Mouse (Mus musculus) megakaryocyte, adult 5-6 weeks (primary cell): Measurements from ENCODE around the gene Rint1. TPM values are rescaled to one million over a fixed set of nuclear protein-coding genes. Genes with fewer than 3 reads are reported as not detected.

Experiments
- ATAC-seq: 2 replicates; pipeline ENCODE4 v1.8.0; 2016; ENCODE audit warnings: mild to moderate bottlenecking, inconsistent platforms; ENCODE audit not compliant: poor library complexity, severe bottlenecking
- total RNA-seq, 2 experiments: library from RNA; stranded (forward) in 1 of 2; stranded (reverse) in 1 of 2; fragments of 153-499, 151-499 nt in 1 of 2; fragments of 221-1000, 200-1000 nt in 1 of 2; gene quantifications; 2 replicates each; pipeline versions ENCODE4 v1.2.3 to v1.2.4; 2015 to 2017

Gene Rint1
- total RNA-seq, 2 experiments from 2014 or later: 11.9 to 16.3 TPM

GRCm38 (mm10) chr5:23862291-23862690 lies 74.8 kb downstream of the Rint1 start:
- no peak for ATAC-seq

DNA sequence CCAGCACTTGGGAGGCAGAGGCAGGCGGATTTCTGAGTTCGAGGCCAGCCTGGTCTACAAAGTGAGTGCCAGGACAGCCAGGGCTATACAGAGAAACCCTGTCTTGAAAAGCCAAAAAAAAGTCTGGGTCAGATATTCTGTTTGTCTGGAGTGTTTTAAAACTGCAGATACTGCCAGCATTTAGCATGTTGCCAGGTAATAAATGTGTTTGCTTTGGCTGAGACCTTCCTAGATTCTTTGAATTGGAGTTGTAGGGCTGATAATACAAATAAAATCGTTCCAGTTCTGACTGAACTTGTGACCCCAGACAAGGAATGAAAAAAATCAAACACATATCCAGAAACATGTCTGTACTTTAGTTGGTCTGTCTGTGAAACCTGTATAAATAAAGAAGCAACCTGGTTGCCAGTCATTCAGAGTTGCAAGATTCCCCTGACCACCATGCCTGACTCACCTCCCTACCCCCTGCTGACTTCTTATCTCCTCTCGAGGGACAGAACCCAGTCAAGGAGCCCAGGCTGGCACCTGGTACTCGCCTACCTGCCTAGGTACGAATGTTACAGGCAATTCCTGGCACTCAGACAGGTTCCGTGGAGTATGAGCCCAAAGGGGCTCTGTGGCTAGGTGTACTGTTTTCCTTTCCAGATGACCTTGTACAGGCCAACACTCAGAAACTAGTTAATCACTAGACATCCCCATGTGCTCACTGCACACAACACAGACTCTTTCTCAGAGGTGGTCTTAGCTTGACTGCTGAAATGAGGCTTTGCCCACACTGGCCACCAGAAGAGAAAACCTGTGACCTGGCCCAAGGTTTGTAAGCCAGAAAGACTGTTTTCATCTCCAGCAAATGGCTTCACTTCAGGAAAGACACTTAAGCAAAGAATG lies 75.9 kb downstream of the Rint1 start:
- no peak for ATAC-seq

DNA sequence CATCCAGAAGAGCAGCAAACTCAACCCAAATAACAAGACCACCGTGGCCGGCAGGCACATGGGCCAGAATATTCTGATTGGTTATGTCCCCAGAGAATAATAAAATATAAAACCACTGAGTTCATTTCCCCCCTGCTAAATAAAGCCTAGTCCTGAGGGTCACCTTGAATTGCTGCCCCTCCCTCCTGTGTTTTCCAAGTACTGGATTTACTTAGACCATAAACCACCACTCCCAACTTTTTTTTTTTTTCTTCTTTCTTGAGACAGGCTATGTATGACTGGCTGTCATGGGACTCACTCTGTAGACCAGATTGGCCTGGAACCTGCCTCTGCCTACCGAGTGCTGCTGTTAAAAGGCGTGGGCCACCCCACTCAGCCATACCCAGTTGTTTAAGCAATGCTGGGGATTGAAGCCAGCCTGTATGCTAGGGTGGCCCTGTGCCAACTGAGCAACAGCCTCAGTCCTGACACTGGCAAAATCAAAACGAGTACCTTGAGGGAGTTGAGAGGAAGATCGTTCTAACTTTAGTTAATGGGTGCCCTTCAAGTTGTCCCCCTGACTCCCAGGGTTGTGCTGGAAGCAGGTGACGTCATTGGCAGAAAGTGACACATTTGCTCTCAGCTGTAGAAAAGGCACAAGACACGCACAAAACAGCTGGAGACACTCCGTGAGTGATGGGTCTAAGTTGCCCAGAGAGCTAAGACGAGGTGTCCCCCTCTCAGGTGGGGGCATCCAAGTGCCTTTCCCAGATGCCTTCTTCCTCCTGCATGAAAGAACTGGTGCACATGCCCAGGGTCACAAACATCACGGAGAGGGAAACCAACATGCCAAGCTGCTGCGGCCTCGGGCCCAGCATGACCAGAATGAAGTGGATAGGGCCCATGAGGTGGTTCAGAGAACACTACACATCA lies 76.8 kb downstream of the Rint1 start:
- ATAC-seq: no peak

- ATAC-seq: no peak
Measured at GRCm38 (mm10) chr5:23865941-23866340, 78.4 kb downstream of the Rint1 start.

Other genes with a start within 250 kb of the Rint1 start
- 42.0 and 46.9 TPM in 2 replicates for gene Srpk2, start 103.1 kb upstream of the Rint1 start, total RNA-seq (2015)
- 52.8 and 62.8 TPM in 2 replicates for gene Srpk2, start 103.1 kb upstream of the Rint1 start, total RNA-seq (2017)
- gene Pus7, start 4.0 kb upstream of the Rint1 start, total RNA-seq (2015): 4.7 and 5.0 TPM in 2 replicates
- gene Pus7, start 4.0 kb upstream of the Rint1 start, total RNA-seq (2017): 5.1 and 12.0 TPM in 2 replicates
- gene Tomm7, start 56.5 kb downstream of the Rint1 start, total RNA-seq (2015): 64.6 and 69.8 TPM in 2 replicates
- 165 and 188 TPM in 2 replicates for gene Tomm7, start 56.5 kb downstream of the Rint1 start, total RNA-seq (2017)
- gene Fam126a, start 243.0 kb downstream of the Rint1 start, total RNA-seq (2015): 21.9 and 23.8 TPM in 2 replicates
- gene Fam126a, start 243.0 kb downstream of the Rint1 start, total RNA-seq (2017): 21.6 and 23.1 TPM in 2 replicates